Mouse (Mus musculus): ENCODE measurements at regions not wholly inside any gene's neighbourhood (a gene's known extent, or its start where the extent isn't known, plus 50 kb on each side); places are given as distances from the start of the nearest gene placed in this dataset.

- Histone ChIP-seq H3K36me3 (ENCODE audit: control insufficient read depth, insufficient read depth, low read length) (no peaks in the 10 kb centered on the region), H3K27ac (replicated peaks; ENCODE audit: low read depth, low read length) (no peak overlapping the region), H3K9ac (ENCODE audit: low read depth, low read length) (no peak overlapping the region; the same call in 1 of the 2 replicates), H3K4me1 (ENCODE audit: control insufficient read depth, insufficient read depth, low read length) (peaks cover 39% of the 10 kb centered on the region), H3K27me3 (replicated peaks; ENCODE audit: control insufficient read depth, insufficient read depth, low read length) (peaks cover 13% of the 10 kb centered on the region; the same call in 1 of the 2 replicates), H3K9me3 (ENCODE audit: control insufficient read depth, low read length) (no peaks in the 10 kb centered on the region), H3K4me2 (ENCODE audit: low read depth, low read length) (no peak overlapping the region), H3K4me3 (ENCODE audit: low read depth, low read length) (no peak overlapping the region)
- 6% methylated on average over 11 of the region's 11 CpGs for WGBS
- DNase-seq (ENCODE audit: low spot score) (peak; percentile 93), ATAC-seq (ENCODE audit: low read depth) (peak; percentile 63; the same call in 1 of the 2 replicates)
Measured at GRCm38 (mm10) chr9:61697959-61698358, 216.4 kb downstream of the Rplp1 start.

- no peak overlapping the region for H3K4me3 ChIP-seq (ENCODE audit: low read depth, low read length)
- DNase-seq (ENCODE audit: low spot score) (no peak), ATAC-seq (ENCODE audit: low read depth) (no peak)
- H3K36me3 ChIP-seq (ENCODE audit: control insufficient read depth, insufficient read depth, low read length), result no peaks in the 10 kb centered on the region
- 82% methylated on average over 3 of the region's 3 CpGs for WGBS
- H3K4me1 ChIP-seq (ENCODE audit: control insufficient read depth, insufficient read depth, low read length), result peaks cover 31% of the 10 kb centered on the region
- H3K27me3 ChIP-seq (replicated peaks; ENCODE audit: control insufficient read depth, insufficient read depth, low read length), result peaks cover 13% of the 10 kb centered on the region; the same call in 1 of the 2 replicates
- no peaks in the 10 kb centered on the region for H3K9me3 ChIP-seq (ENCODE audit: control insufficient read depth, low read length)
- no peak overlapping the region for H3K4me2 ChIP-seq (ENCODE audit: low read depth, low read length)
- no peak overlapping the region for H3K9ac ChIP-seq (ENCODE audit: low read depth, low read length)
- no peak overlapping the region for H3K27ac ChIP-seq (replicated peaks; ENCODE audit: low read depth, low read length)
Measured at GRCm38 (mm10) chr9:61696831-61697230, 217.5 kb downstream of the Rplp1 start.

GRCm38 (mm10) chr9:61695821-61696220, 218.5 kb downstream of the Rplp1 start:
- Histone ChIP-seq H3K4me3 (ENCODE audit: low read depth, low read length) (no peak overlapping the region), H3K9me3 (ENCODE audit: control insufficient read depth, low read length) (no peaks in the 10 kb centered on the region), H3K27me3 (replicated peaks; ENCODE audit: control insufficient read depth, insufficient read depth, low read length) (peaks cover 12% of the 10 kb centered on the region; the same call in 1 of the 2 replicates), H3K36me3 (ENCODE audit: control insufficient read depth, insufficient read depth, low read length) (no peaks in the 10 kb centered on the region), H3K27ac (replicated peaks; ENCODE audit: low read depth, low read length) (no peak overlapping the region), H3K4me2 (ENCODE audit: low read depth, low read length) (no peak overlapping the region), H3K4me1 (ENCODE audit: control insufficient read depth, insufficient read depth, low read length) (peaks cover 31% of the 10 kb centered on the region), H3K9ac (ENCODE audit: low read depth, low read length) (no peak overlapping the region)
- DNase-seq (ENCODE audit: low spot score) (no peak), ATAC-seq (ENCODE audit: low read depth) (no peak)
- WGBS, result 81% methylated on average over 2 of the region's 2 CpGs

GRCm38 (mm10) chr9:61695381-61695791, 219.0 kb downstream of the Rplp1 start:
- 21% methylated on average over 9 of the region's 9 CpGs for WGBS
- no peaks in the 10 kb centered on the region for H3K9me3 ChIP-seq (ENCODE audit: control insufficient read depth, low read length)
- H3K9ac ChIP-seq (ENCODE audit: low read depth, low read length), result no peak overlapping the region
- H3K4me1 ChIP-seq (ENCODE audit: control insufficient read depth, insufficient read depth, low read length), result peaks cover 31% of the 10 kb centered on the region
- peak; percentile 53 for DNase-seq (ENCODE audit: low spot score)
- peaks cover 7% of the 10 kb centered on the region; the same call in 1 of the 2 replicates for H3K27me3 ChIP-seq (replicated peaks; ENCODE audit: control insufficient read depth, insufficient read depth, low read length)
- H3K4me3 ChIP-seq (ENCODE audit: low read depth, low read length), result no peak overlapping the region
- no peak overlapping the region for H3K27ac ChIP-seq (replicated peaks; ENCODE audit: low read depth, low read length)
- ATAC-seq (ENCODE audit: low read depth), result no peak
- no peak overlapping the region for H3K4me2 ChIP-seq (ENCODE audit: low read depth, low read length)
- H3K36me3 ChIP-seq (ENCODE audit: control insufficient read depth, insufficient read depth, low read length), result no peaks in the 10 kb centered on the region

GRCm38 (mm10) chr9:61694206-61694605, 220.1 kb downstream of the Rplp1 start:
- Histone ChIP-seq H3K4me1 (ENCODE audit: control insufficient read depth, insufficient read depth, low read length) (peaks cover 22% of the 10 kb centered on the region), H3K36me3 (ENCODE audit: control insufficient read depth, insufficient read depth, low read length) (no peaks in the 10 kb centered on the region), H3K27me3 (replicated peaks; ENCODE audit: control insufficient read depth, insufficient read depth, low read length) (0 out of 2 replicates have a peak, but pooled peaks cover 4% of the 10 kb centered on the region), H3K27ac (replicated peaks; ENCODE audit: low read depth, low read length) (no peak overlapping the region), H3K4me3 (ENCODE audit: low read depth, low read length) (no peak overlapping the region), H3K9ac (ENCODE audit: low read depth, low read length) (no peak overlapping the region), H3K9me3 (ENCODE audit: control insufficient read depth, low read length) (no peaks in the 10 kb centered on the region), H3K4me2 (ENCODE audit: low read depth, low read length) (no peak overlapping the region)
- DNase-seq (ENCODE audit: low spot score) (no peak), ATAC-seq (ENCODE audit: low read depth) (no peak)
- WGBS, result 68% methylated on average over 10 of the region's 10 CpGs

GRCm38 (mm10) chr9:61690786-61691185, 223.6 kb downstream of the Rplp1 start:
- no peak overlapping the region for H3K4me2 ChIP-seq (ENCODE audit: low read depth, low read length)
- H3K4me1 ChIP-seq (ENCODE audit: control insufficient read depth, insufficient read depth, low read length), result peaks cover 7% of the 10 kb centered on the region; the same call in 1 of the 2 replicates
- H3K4me3 ChIP-seq (ENCODE audit: low read depth, low read length), result no peak overlapping the region
- no peak overlapping the region for H3K27ac ChIP-seq (replicated peaks; ENCODE audit: low read depth, low read length)
- no peak overlapping the region for H3K9ac ChIP-seq (ENCODE audit: low read depth, low read length)
- DNase-seq (ENCODE audit: low spot score) (no peak), ATAC-seq (ENCODE audit: low read depth) (no peak)
- 80% methylated on average over 3 of the region's 3 CpGs for WGBS
- H3K36me3 ChIP-seq (ENCODE audit: control insufficient read depth, insufficient read depth, low read length), result no peaks in the 10 kb centered on the region
- H3K27me3 ChIP-seq (replicated peaks; ENCODE audit: control insufficient read depth, insufficient read depth, low read length), result 0 out of 2 replicates have a peak, but pooled peaks cover 4% of the 10 kb centered on the region
- no peaks in the 10 kb centered on the region for H3K9me3 ChIP-seq (ENCODE audit: control insufficient read depth, low read length)

GRCm38 (mm10) chr9:61689939-61690338, 224.4 kb downstream of the Rplp1 start:
- DNase-seq (ENCODE audit: low spot score) (no peak), ATAC-seq (ENCODE audit: low read depth) (no peak)
- H3K36me3 ChIP-seq (ENCODE audit: control insufficient read depth, insufficient read depth, low read length), result no peaks in the 10 kb centered on the region
- no peak overlapping the region for H3K9ac ChIP-seq (ENCODE audit: low read depth, low read length)
- H3K27ac ChIP-seq (replicated peaks; ENCODE audit: low read depth, low read length), result no peak overlapping the region
- 50% methylated on average over 7 of the region's 7 CpGs for WGBS
- H3K9me3 ChIP-seq (ENCODE audit: control insufficient read depth, low read length), result no peaks in the 10 kb centered on the region
- 0 out of 2 replicates have a peak, but pooled peaks cover 4% of the 10 kb centered on the region for H3K27me3 ChIP-seq (replicated peaks; ENCODE audit: control insufficient read depth, insufficient read depth, low read length)
- 0 out of 2 replicates have a peak, but pooled peaks cover under 1% of the 10 kb centered on the region for H3K4me1 ChIP-seq (ENCODE audit: control insufficient read depth, insufficient read depth, low read length)
- H3K4me3 ChIP-seq (ENCODE audit: low read depth, low read length), result no peak overlapping the region
- H3K4me2 ChIP-seq (ENCODE audit: low read depth, low read length), result no peak overlapping the region

- H3K4me1 ChIP-seq (ENCODE audit: control insufficient read depth, insufficient read depth, low read length), result no peaks in the 10 kb centered on the region
- H3K4me3 ChIP-seq (ENCODE audit: low read depth, low read length), result no peak overlapping the region
- H3K27me3 ChIP-seq (replicated peaks; ENCODE audit: control insufficient read depth, insufficient read depth, low read length), result 0 out of 2 replicates have a peak, but pooled peaks cover 4% of the 10 kb centered on the region
- H3K9ac ChIP-seq (ENCODE audit: low read depth, low read length), result no peak overlapping the region
- no peak for DNase-seq (ENCODE audit: low spot score)
- H3K27ac ChIP-seq (replicated peaks; ENCODE audit: low read depth, low read length), result no peak overlapping the region
- no peak for ATAC-seq (ENCODE audit: low read depth)
- H3K36me3 ChIP-seq (ENCODE audit: control insufficient read depth, insufficient read depth, low read length), result no peaks in the 10 kb centered on the region
- H3K9me3 ChIP-seq (ENCODE audit: control insufficient read depth, low read length), result no peaks in the 10 kb centered on the region
- WGBS, result 23% methylated on average over 5 of the region's 5 CpGs
- H3K4me2 ChIP-seq (ENCODE audit: low read depth, low read length), result no peak overlapping the region
Measured at GRCm38 (mm10) chr9:61689516-61689915, 224.8 kb downstream of the Rplp1 start.

GRCm38 (mm10) chr9:61683557-61683956, 230.8 kb downstream of the Rplp1 start:
- no peak for ATAC-seq (ENCODE audit: low read depth)

More at GRCm38 (mm10) chr9:61683557-61683956, 230.8 kb downstream of the Rplp1 start:
- Histone ChIP-seq H3K9me3 (ENCODE audit: control insufficient read depth, low read length) (no peaks in the 10 kb centered on the region), H3K27me3 (replicated peaks; ENCODE audit: control insufficient read depth, insufficient read depth, low read length) (no peaks in the 10 kb centered on the region), H3K36me3 (ENCODE audit: control insufficient read depth, insufficient read depth, low read length) (no peaks in the 10 kb centered on the region), H3K4me1 (ENCODE audit: control insufficient read depth, insufficient read depth, low read length) (peaks cover 15% of the 10 kb centered on the region), H3K27ac (replicated peaks; ENCODE audit: low read depth, low read length) (no peak overlapping the region), H3K9ac (ENCODE audit: low read depth, low read length) (no peak overlapping the region), H3K4me2 (ENCODE audit: low read depth, low read length) (no peak overlapping the region), H3K4me3 (ENCODE audit: low read depth, low read length) (no peak overlapping the region)
- 69% methylated on average over 4 of the region's 4 CpGs for WGBS
- no peak for DNase-seq (ENCODE audit: low spot score)
